Mouse (Mus musculus): ENCODE data around the gene Urm1. TPM values are rescaled to one million over a fixed set of nuclear protein-coding genes. Genes with fewer than 3 reads are reported as not detected.

Gene Urm1
- total RNA-seq, 4 experiments from 2014 or later: 52.1 to 65.1 (median 59.8) TPM

GRCm38 (mm10) chr2:29826926-29827708 is 7.2 kb downstream of the Urm1 start:
- peak; percentile 78 to 96 for DNase-seq (ENCODE audit: low spot score in 2 of 2)

GRCm38 (mm10) chr2:29827709-29828024 is 7.8 kb downstream of the Urm1 start:
- DNase-seq (ENCODE audit: low spot score in 2 of 2): no peak

- DNase-seq (ENCODE audit: low spot score in 2 of 2): peak in 1 of 2 experiments; percentile 66
Measured at GRCm38 (mm10) chr2:29831106-29831505, 11.2 kb downstream of the Urm1 start.

GRCm38 (mm10) chr2:29833796-29834195 is 13.9 kb downstream of the Urm1 start:
- DNase-seq (ENCODE audit: low spot score in 2 of 2): no peak

GRCm38 (mm10) chr2:29835391-29835899 is 15.6 kb downstream of the Urm1 start:
- DNase-seq (ENCODE audit: low spot score in 2 of 2): no peak

- no peak for DNase-seq (ENCODE audit: low spot score in 2 of 2)
Measured at GRCm38 (mm10) chr2:29839460-29839859, 19.6 kb downstream of the Urm1 start.

- peak in 1 of 2 experiments; percentile 66 for DNase-seq (ENCODE audit: low spot score in 2 of 2)
Measured at GRCm38 (mm10) chr2:29843231-29844105, 23.6 kb downstream of the Urm1 start.

GRCm38 (mm10) chr2:29844115-29844514 is 24.2 kb downstream of the Urm1 start:
- DNase-seq (ENCODE audit: low spot score in 2 of 2): no peak

GRCm38 (mm10) chr2:29844661-29845060 is 24.8 kb downstream of the Urm1 start:
- no peak for DNase-seq (ENCODE audit: low spot score in 2 of 2)

- DNase-seq (ENCODE audit: low spot score in 2 of 2): no peak
Measured at GRCm38 (mm10) chr2:29845636-29846035, 25.8 kb downstream of the Urm1 start.

GRCm38 (mm10) chr2:29846061-29846853 is 26.4 kb downstream of the Urm1 start:
- DNase-seq (ENCODE audit: low spot score in 2 of 2): no peak

- DNase-seq (ENCODE audit: low spot score in 2 of 2): no peak
Measured at GRCm38 (mm10) chr2:29846911-29847310, 27.0 kb downstream of the Urm1 start.

- DNase-seq (ENCODE audit: low spot score in 2 of 2): no peak
Measured at GRCm38 (mm10) chr2:29849041-29849440, 29.2 kb downstream of the Urm1 start.

- DNase-seq (ENCODE audit: low spot score in 2 of 2): no peak
Measured at GRCm38 (mm10) chr2:29849841-29850480, 30.1 kb downstream of the Urm1 start.

GRCm38 (mm10) chr2:29852957-29853485 is 33.1 kb downstream of the Urm1 start:
- DNase-seq (ENCODE audit: low spot score in 2 of 2): no peak

GRCm38 (mm10) chr2:29853736-29854135 is 33.9 kb downstream of the Urm1 start:
- DNase-seq (ENCODE audit: low spot score in 2 of 2): no peak

- DNase-seq (ENCODE audit: low spot score in 2 of 2): no peak
Measured at GRCm38 (mm10) chr2:29855585-29856210, 35.8 kb downstream of the Urm1 start.

- DNase-seq (ENCODE audit: low spot score in 2 of 2): peak in 1 of 2 experiments; percentile 62
Measured at GRCm38 (mm10) chr2:29856451-29857260, 36.8 kb downstream of the Urm1 start.

- no peak for DNase-seq (ENCODE audit: low spot score in 2 of 2)
Measured at GRCm38 (mm10) chr2:29857341-29857740, 37.5 kb downstream of the Urm1 start.

Measured in left cerebral cortex, adult 8-10 months (tissue).